Mouse (Mus musculus) adrenal gland, postnatal 25 days (tissue): ENCODE measurements at regions not wholly inside any gene's neighbourhood (a gene's known extent, or its start where the extent isn't known, plus 50 kb on each side); places are given as distances from the start of the nearest gene placed in this dataset.

Experiments
- DNase-seq: peaks from one replicate; pipeline ENCODE4 v3.0.0; 2021; ENCODE audit warnings: mixed read lengths

DNA sequence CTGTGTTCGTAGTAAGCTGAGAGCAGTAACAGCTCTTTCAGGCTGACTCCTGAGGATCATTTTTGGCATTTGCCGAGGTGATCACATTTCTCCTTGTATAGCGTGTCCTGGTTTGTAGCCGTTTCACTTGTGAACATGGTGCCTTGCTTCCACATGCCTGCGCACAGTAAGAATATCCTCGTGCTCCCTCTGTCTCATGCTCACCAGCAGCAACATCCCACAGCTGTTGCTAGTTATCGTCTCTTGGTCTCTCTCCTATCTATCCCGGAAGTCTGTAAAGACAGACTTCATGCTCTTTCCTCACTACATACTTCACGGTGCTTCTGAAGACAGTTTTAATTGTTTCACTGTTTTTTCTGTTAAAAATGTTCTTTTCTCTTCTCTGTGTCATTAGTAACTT is 331.7 kb upstream of the Tmc3 start:
- no peak for DNase-seq

DNA sequence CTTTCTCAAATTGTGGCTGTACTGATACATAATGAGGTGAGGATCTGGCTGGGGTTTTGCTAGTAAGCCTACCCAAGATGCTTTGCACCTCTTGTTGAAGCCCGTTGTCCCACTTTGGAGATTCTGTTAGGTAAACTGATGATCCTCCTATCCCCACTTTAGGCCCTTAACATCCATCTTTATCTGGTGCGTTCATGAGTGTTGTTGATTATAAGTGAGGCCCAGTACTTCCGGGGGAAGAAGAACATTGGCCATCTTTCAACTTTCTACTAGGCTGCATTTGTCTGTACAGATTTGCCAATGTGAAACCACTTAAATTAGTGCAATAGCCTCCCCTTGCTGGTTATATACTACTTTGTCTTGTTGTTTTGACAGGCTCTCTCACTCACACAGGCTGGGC is 331.3 kb upstream of the Tmc3 start:
- no peak for DNase-seq

- DNase-seq, result no peak
These were observed 330.3 kb upstream of the Tmc3 start for GRCm38 (mm10) chr7:83254411-83254810.

DNA sequence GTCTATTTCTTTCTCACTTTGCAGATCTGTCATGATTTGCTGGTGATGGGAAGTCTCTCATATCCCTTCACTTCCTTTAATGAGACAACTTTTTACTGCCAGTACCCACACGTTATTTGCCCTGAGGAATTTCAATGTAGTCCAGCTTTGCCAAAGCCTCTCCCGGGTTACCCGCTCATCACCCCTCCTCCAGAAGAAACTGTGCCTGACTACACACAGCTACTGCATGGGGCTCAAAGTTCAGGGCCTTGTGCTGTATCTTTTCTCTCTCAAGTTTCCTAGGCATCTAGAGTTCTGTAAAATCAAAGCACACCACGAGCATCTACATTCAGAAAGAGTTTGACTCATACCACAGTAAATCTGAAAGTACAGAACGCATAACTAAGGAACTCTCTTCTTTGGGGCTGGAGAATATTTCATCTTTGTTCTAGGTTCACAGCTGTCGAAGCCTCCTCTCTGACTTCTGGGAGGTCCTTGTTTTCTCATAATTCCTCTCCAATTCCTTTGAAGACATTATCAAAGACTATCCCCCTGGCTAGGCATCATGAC is 328.4 kb upstream of the Tmc3 start:
- DNase-seq, result no peak

- no peak for DNase-seq
These were observed 326.3 kb upstream of the Tmc3 start for GRCm38 (mm10) chr7:83258363-83258916.

DNA sequence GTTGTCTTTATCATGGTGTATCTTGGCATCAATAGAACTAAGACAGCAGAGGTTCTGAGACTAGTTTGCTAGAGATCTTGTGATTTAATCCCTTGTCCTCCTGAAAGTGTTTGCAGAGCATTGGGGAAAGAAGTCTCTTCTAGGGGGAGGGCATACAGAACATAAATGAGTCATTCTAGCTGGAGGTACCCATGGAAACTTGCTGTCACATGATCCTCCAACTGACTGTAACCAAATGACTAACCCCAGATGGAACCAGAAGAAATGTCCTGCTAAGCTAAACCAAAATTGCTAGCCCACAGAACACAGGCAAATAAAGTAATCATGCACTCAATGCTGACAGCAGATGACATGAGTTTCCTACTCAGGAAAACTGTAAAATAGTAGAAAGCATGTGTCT is 323.2 kb upstream of the Tmc3 start:
- no peak for DNase-seq

DNA sequence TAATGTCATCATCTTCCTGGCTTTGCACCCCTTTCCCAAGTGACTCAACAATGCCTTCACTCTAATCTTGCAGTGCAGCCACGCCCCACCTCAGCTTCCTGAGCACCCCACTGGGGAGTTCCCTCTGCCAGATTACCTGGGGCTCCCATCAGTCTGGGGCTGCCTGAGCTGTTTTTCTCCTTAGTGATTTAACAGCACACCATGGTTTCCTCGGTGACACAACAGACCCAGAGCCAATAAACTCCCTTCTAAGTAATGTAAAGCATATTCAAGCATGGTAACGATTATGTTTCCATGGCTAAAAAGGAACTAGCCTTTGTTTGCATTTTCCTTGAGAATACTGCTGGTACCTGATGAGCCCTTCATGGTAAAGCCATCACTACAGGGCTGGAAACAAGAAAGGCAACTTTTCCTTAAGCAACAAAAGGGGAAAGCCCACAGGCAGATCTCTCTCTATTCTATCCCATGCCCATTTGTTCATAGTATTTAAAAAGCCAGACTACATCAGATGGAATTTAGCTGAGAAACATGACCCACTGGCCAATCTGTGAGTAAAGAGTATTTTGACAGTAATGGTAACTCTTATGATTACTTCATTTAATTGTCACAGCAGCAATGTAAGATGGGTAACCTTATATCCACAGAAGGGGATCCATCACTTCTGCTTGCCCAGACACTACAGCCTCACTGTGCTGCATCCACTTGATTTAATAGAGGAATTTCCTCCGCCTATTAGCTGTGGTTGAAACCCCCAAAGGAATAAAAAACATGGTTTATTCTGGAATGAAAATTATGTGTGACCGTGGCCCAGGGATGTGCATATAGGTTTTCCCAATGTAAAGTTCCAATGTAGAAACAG is 294.6 kb upstream of the Tmc3 start:
- no peak for DNase-seq

DNA sequence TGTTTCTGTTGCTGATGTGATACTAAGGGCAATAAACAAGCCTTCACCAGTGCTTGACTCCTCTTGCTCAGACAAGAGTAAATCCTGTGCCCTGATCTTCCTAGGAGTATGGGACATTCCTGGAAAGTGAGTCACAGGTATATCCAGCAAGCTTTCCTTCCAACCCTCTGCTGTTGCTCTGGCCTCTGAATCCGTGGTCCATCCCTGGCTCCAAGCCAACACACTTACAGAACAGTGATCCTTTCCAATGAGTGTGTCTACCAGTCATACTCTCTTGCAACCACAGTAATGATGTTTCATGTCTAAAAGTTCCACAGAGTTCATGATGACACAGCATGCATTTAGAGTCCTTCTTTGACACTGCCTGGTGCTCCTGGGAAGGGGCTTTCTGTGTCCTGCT is 277.6 kb upstream of the Tmc3 start:
- DNase-seq, result no peak

- DNase-seq, result no peak
These were observed 272.6 kb upstream of the Tmc3 start for GRCm38 (mm10) chr7:83312172-83312571.

- DNase-seq, result no peak
These were observed 254.8 kb upstream of the Tmc3 start for GRCm38 (mm10) chr7:83329809-83330412.

DNA sequence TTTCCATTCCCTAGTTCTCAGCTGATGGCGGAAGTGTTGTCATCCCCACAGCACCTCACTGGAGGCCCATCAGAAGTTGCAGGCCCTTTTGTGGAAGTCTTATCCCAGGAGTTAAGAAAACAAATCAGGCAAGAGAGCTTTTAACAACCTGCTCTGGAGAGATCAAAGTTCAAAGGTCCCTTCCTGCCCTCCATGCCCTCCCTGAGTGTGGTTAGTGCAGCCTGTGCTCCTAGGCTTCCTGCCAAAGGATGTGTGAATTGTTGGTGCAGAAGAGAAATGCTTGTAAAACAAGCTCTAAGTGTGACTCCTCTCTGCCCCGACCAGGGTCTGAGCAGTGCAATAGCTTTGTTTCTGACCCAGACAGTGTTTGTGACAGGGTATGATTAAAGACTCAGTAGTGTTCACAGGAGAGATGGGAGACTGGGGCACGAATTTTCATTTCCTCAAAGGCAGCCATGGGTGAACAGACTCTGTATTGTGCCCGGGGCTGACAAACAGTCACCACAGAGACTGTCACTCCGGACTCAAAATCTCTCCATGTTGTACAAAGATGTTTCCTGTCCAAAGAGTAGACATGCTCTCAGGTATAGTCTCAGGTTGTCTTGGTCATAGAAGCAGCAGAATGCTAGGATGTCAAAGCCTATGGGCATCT is 237.5 kb upstream of the Tmc3 start:
- no peak for DNase-seq

- DNase-seq, result no peak
These were observed 215.5 kb upstream of the Tmc3 start for GRCm38 (mm10) chr7:83369191-83369590.

- no peak for DNase-seq
These were observed 215.1 kb upstream of the Tmc3 start for GRCm38 (mm10) chr7:83369605-83370004.

GRCm38 (mm10) chr7:83376826-83377225 is 207.9 kb upstream of the Tmc3 start:
- no peak for DNase-seq

GRCm38 (mm10) chr7:83381381-83382181 is 203.1 kb upstream of the Tmc3 start:
- DNase-seq, result no peak

DNA sequence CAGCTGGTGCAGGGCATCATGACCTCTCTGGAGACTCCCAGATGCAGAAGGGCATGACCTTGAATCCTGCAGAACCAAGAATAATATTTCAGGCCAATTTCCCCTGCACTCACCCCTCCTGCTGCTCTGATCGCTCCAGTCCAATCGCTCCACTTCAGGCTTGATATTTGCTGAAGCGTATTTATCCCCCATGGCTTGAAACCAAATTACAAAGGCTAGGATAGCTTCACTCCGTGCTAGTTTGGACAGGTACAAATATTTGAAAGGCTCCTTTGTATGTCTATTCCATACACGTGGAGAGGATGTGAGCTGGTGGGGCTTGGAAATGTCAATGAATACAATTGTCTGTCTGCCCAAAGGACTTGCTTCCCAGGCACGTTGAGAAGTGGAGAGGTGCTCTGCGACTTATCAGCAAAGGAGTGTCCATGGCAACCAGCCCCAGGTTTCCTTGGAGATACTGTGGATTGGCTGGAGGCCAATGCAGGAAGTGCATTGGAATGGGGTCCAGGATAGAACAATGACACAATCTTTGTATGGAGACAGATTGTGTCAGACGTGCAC is 201.8 kb upstream of the Tmc3 start:
- no peak for DNase-seq

GRCm38 (mm10) chr7:83391388-83391787 is 193.3 kb upstream of the Tmc3 start:
- DNase-seq, result no peak

DNA sequence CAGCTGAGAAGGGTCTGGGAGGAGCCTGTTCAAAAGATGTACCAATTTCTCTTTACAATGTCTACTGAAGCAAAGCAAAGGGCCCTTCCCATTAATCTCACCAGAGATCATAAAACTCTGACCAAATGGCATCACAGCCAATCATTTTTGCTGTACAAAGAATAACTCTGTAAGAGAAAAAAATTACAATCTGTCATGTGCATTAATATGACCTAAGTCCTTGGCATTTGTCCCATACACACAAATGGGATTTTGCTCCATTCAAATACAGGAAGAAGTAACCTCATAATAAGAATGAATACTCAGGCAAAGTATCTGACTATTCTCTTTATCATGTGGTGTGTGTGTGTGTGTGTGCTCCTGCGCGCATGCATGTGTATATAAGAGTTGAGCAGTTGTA is 192.5 kb upstream of the Tmc3 start:
- no peak for DNase-seq

GRCm38 (mm10) chr7:83392625-83393024 is 192.1 kb upstream of the Tmc3 start:
- DNase-seq, result no peak

DNA sequence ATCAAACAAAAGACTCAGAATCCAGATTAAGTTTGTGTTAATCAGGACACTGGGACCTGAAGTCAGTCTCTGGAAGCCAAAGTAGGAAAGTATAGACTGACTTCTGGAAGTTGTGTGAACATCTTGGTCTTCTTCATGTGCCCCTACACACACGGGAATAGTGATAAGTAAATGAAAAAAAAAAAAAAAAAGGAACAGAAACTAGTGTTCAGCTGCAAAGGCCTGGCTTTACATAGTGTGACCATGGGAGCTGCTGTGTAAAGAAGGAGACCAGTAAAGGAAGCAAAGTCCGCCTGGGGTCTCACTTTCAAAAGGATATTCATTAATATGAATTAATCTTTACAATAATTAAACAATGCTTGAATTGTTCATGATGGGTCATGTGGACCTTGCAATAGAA is 190.6 kb upstream of the Tmc3 start:
- no peak for DNase-seq

GRCm38 (mm10) chr7:83399668-83400067 is 185.1 kb upstream of the Tmc3 start:
- DNase-seq, result no peak

DNA sequence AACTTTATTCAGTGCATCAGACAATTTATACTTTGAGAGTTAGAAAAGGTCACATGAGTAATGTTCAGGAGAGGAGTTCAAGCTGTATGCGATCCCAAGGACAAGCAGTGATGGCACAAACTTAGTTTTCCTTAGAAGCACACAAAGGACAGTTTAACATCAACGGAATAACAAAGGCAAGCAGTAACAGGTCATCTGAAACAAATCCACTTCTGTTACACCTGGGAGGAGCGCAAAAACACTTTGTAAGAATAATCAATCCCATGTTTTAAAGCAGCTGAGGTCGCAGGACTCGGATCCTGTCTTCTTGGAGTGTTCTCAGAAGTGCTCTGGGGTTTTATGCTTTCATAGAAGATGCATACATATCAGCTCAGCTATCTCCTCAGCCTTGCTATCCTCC is 183.7 kb upstream of the Tmc3 start:
- no peak for DNase-seq
